Mouse (Mus musculus): Measurements from ENCODE around the gene Msh5.

Gene Msh5

GRCm38 (mm10) chr17:35023756-35024155, 22.8 kb downstream of the Msh5 start:
- in situ Hi-C loops (cut with MboI, MseI): no loop called here

GRCm38 (mm10) chr17:35023221-35023620, 23.3 kb downstream of the Msh5 start:
- in situ Hi-C loops (cut with MboI, MseI): no loop called here

GRCm38 (mm10) chr17:35022541-35023060, 23.9 kb downstream of the Msh5 start:
- in situ Hi-C loops (cut with MboI, MseI): no loop called here

- in situ Hi-C loops (cut with MboI, MseI): no loop called here
Measured at GRCm38 (mm10) chr17:35021842-35022477, 24.6 kb downstream of the Msh5 start.

- in situ Hi-C loops (cut with MboI, MseI): no loop called here
Measured at GRCm38 (mm10) chr17:35021163-35021808, 25.3 kb downstream of the Msh5 start.

- in situ Hi-C loops (cut with MboI, MseI): no loop called here
Measured at GRCm38 (mm10) chr17:35020551-35020950, 26.0 kb downstream of the Msh5 start.

GRCm38 (mm10) chr17:35019894-35020293, 26.7 kb downstream of the Msh5 start:
- in situ Hi-C loops (cut with MboI, MseI): loop anchor here (10.0 kb wide), 1 partner anchor 45 kb away; the partner anchor contains the start of genes Ly6g6c and Mpig6b

- in situ Hi-C loops (cut with MboI, MseI): loop anchor here (10.0 kb wide), 1 partner anchor 47 kb away; the partner anchor contains the start of genes Ly6g6c and Mpig6b
Measured at GRCm38 (mm10) chr17:35018171-35018570, 28.4 kb downstream of the Msh5 start.

- in situ Hi-C loops (cut with MboI, MseI): loop anchor here (10.0 kb wide), 1 partner anchor 47 kb away; the partner anchor contains the start of genes Ly6g6c and Mpig6b
Measured at GRCm38 (mm10) chr17:35017706-35018030, 28.9 kb downstream of the Msh5 start.

- in situ Hi-C loops (cut with MboI, MseI): loop anchor here (10.0 kb wide), 1 partner anchor 48 kb away; the partner anchor contains the start of genes Ly6g6c and Mpig6b
Measured at GRCm38 (mm10) chr17:35016791-35017705, 29.5 kb downstream of the Msh5 start.

- in situ Hi-C loops (cut with MboI, MseI): loop anchor here (10.0 kb wide), 1 partner anchor 48 kb away; the partner anchor contains the start of genes Ly6g6c and Mpig6b
Measured at GRCm38 (mm10) chr17:35016376-35016775, 30.2 kb downstream of the Msh5 start, which contains the start of gene Vwa7. Gene Vwa7, plus strand, starts transcription at chr17:35016579.

- in situ Hi-C loops (cut with MboI, MseI): loop anchor here (10.0 kb wide), 1 partner anchor 50 kb away; the partner anchor contains the start of genes Ly6g6c and Mpig6b
Measured at GRCm38 (mm10) chr17:35015296-35015695, 31.2 kb downstream of the Msh5 start.

GRCm38 (mm10) chr17:35013221-35013620, 33.3 kb downstream of the Msh5 start:
- in situ Hi-C loops (cut with MboI, MseI): loop anchor here (10.0 kb wide), 1 partner anchor 52 kb away; the partner anchor contains the start of genes Ly6g6c and Mpig6b

GRCm38 (mm10) chr17:35012430-35012829, 34.1 kb downstream of the Msh5 start:
- in situ Hi-C loops (cut with MboI, MseI): loop anchor here (10.0 kb wide), 1 partner anchor 52 kb away; the partner anchor contains the start of genes Ly6g6c and Mpig6b

GRCm38 (mm10) chr17:35011440-35011839, 35.1 kb downstream of the Msh5 start:
- in situ Hi-C loops (cut with MboI, MseI): loop anchor here (10.0 kb wide), 1 partner anchor 53 kb away; the partner anchor contains the start of genes Ly6g6c and Mpig6b

- in situ Hi-C loops (cut with MboI, MseI): loop anchor here (10.0 kb wide), 1 partner anchor 105 kb away; the partner anchor contains the start of gene Ly6g5b
Measured at GRCm38 (mm10) chr17:35009586-35009985, 37.0 kb downstream of the Msh5 start.

- in situ Hi-C loops (cut with MboI, MseI): loop anchor here (10.0 kb wide), 1 partner anchor 107 kb away; the partner anchor contains the start of gene Ly6g5b
Measured at GRCm38 (mm10) chr17:35007387-35007991, 39.1 kb downstream of the Msh5 start.

GRCm38 (mm10) chr17:35005902-35006301, 40.6 kb downstream of the Msh5 start:
- in situ Hi-C loops (cut with MboI, MseI): loop anchor here (10.0 kb wide), 1 partner anchor 109 kb away; the partner anchor contains the start of gene Ly6g5b

GRCm38 (mm10) chr17:35005158-35005557, 41.4 kb downstream of the Msh5 start:
- in situ Hi-C loops (cut with MboI, MseI): loop anchor here (10.0 kb wide), 1 partner anchor 110 kb away; the partner anchor contains the start of gene Ly6g5b

- in situ Hi-C loops (cut with MboI, MseI): loop anchor here (10.0 kb wide), 1 partner anchor 111 kb away; the partner anchor contains the start of gene Ly6g5b
Measured at GRCm38 (mm10) chr17:35004075-35004717, 42.3 kb downstream of the Msh5 start.
